Mouse (Mus musculus) MEL-GATA-1-ER (cell line): ENCODE data around the gene Zfand5.

Experiments
- DNase-seq: peaks from one replicate; pipeline ENCODE4 v3.0.0-alpha.2; 2012; ENCODE audit warnings: low read depth; ENCODE audit errors: extremely low read depth

The Zfand5 gene

GRCm38 (mm10) chr19:21328951-21329350 lies 56.9 kb downstream of the Zfand5 start:
- DNase-seq: no peak

GRCm38 (mm10) chr19:21329770-21330169 lies 57.7 kb downstream of the Zfand5 start:
- no peak for DNase-seq

GRCm38 (mm10) chr19:21330305-21331115 lies 58.4 kb downstream of the Zfand5 start:
- DNase-seq: no peak

- DNase-seq: no peak
Measured at GRCm38 (mm10) chr19:21331621-21332155, 59.6 kb downstream of the Zfand5 start.
